Mouse (Mus musculus) cortical plate, adult 2 months (tissue): Measurements from ENCODE around the gene Primpol. TPM values are rescaled to one million over a fixed set of nuclear protein-coding genes. Genes with fewer than 3 reads are reported as not detected.
"Not testable (repeated sequence)": the region's sequence is repeated elsewhere in the genome, so short reads cannot be mapped to it uniquely, and the experiment has no call there.

ENCODE experiments used
- H3K27ac ChIP-seq: fragments of 200-500 bp; 2 replicates; pipeline ENCODE4 v1.5.1; 2012; ENCODE audit warnings: low read length, control low read depth, inconsistent platforms; ENCODE audit not compliant: insufficient read depth
- H3K4me1 ChIP-seq: fragments of 200-500 bp; 2 replicates; pipeline ENCODE4 v1.6.1; 2011; ENCODE audit warnings: low read length; ENCODE audit not compliant: control insufficient read depth, insufficient read depth
- H3K4me3 ChIP-seq: fragments of 200-500 bp; 2 replicates; pipeline ENCODE4 v1.5.1; 2011; ENCODE audit warnings: mild to moderate bottlenecking, low read length, control low read depth; ENCODE audit not compliant: insufficient read depth
- CTCF ChIP-seq: fragments of 200-500 bp; IDR thresholded peaks from 2 replicates; pipeline ENCODE4 v1.5.1; 2011; ENCODE audit warnings: mild to moderate bottlenecking, control low read depth, low read length; ENCODE audit not compliant: insufficient read depth; ENCODE audit errors: extremely low read depth
- POLR2A ChIP-seq: fragments of 200-500 bp; IDR thresholded peaks from 2 replicates; pipeline ENCODE4 v1.6.1; 2011; ENCODE audit warnings: mild to moderate bottlenecking, low read length, control low read depth; ENCODE audit not compliant: insufficient read depth; ENCODE audit errors: extremely low read depth
- polyA plus RNA-seq: library from polyadenylated mRNA; depleted of rRNA; stranded (reverse); fragments of >200 nt; gene quantifications from 2 replicates; pipeline ENCODE4 v1.2.3, GENCODE M21; 2012

The Primpol gene
- polyA plus RNA-seq, 1 experiment, result 1.9 TPM

DNA sequence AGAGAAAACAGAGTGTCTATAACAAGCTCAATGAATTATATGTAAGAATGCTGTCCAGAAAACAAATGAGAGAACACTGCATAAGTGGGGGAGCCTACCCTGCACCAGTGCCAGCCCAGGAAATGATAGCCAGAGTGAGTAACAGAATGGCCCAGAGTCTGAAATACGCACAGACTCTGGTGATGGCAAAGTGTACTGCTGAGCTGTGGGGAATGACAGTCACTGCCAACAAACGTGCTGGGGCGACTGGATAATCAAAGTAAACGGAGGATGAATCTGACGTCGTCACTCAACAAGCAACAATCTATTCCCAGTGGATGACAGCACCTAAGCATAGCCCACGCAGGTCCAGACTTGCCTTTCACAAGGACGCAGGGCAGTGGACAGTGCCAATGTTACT, 23.9 kb downstream of the Primpol start:
- no peaks in the 10 kb centered on the region for H3K4me1 ChIP-seq
- no peak overlapping the region for H3K27ac ChIP-seq
- TF ChIP-seq POLR2A (no peak), CTCF (no peak)
- no peak overlapping the region for H3K4me3 ChIP-seq

DNA sequence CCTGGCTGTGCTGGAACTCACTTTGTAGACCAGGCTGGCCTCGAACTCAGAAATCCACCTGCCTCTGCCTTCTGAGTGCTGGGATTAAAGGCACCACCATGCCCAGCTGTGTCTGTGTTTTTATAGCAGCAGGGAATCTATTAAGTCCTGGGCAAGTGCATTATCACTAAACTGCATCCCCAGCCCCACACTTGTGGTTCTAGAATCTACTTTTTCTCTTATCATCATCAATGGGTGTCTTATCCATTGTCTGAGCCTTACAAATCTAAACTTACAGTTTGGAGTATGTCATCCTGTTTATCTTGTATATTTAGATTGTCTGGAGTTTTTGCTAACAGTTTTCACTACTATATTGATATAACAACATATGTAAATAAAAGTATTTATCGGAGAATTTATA, 28.3 kb downstream of the Primpol start:
- Histone ChIP-seq H3K27ac (no peak overlapping the region), H3K4me1 (no peaks in the 10 kb centered on the region), H3K4me3 (no peak overlapping the region)
- TF ChIP-seq POLR2A (no peak), CTCF (no peak)

- no peak overlapping the region for H3K27ac ChIP-seq
- no peaks in the 10 kb centered on the region for H3K4me1 ChIP-seq
- no peak for TF ChIP-seq POLR2A
- TF ChIP-seq CTCF, result no peak
- no peak overlapping the region for H3K4me3 ChIP-seq
Measured at GRCm38 (mm10) chr8:46587911-46588310, 29.1 kb downstream of the Primpol start.

DNA sequence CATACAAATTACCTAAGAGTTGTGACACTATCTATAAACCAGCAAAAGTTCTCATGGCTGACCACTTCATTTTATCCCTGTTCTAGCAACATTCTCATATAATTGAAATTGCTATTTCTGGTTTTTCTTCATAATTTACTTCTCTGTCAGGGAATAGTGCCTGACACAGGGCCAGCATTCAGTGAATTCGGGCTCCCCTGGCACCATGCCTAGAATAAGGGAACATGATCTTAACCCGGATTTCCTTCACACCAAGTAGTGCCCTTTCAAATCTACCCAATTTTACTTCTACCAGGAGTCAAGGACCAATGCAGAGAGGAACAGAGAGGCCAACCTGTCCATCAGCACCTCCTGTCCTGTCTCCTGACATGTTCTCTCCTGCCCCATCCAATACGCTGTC, 31.4 kb downstream of the Primpol start:
- TF ChIP-seq POLR2A, result no peak
- TF ChIP-seq CTCF, result no peak
- no peak overlapping the region for H3K4me3 ChIP-seq
- H3K27ac ChIP-seq, result no peak overlapping the region
- H3K4me1 ChIP-seq, result no peaks in the 10 kb centered on the region

DNA sequence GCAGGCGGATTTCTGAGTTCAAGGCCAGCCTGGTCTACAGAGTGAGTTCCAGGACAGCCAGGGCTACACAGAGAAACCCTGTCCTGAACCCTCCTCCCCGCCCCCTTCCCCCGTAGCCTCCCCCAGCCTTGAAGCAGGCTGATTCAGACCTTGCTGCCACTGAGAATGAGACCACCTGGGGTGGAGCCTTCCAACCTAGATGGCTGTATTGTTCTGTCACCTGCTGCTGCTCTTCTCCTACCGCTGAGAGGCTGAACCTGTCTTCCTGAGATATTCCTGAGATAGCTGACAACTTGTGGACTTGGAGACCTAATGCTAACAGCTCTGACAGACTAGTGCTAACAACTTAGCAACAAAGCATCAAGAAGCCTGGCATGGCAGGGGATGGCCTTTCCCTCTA, 32.7 kb downstream of the Primpol start:
- H3K27ac ChIP-seq, H3K4me3 ChIP-seq, H3K4me1 ChIP-seq: not testable (repeated sequence)

DNA sequence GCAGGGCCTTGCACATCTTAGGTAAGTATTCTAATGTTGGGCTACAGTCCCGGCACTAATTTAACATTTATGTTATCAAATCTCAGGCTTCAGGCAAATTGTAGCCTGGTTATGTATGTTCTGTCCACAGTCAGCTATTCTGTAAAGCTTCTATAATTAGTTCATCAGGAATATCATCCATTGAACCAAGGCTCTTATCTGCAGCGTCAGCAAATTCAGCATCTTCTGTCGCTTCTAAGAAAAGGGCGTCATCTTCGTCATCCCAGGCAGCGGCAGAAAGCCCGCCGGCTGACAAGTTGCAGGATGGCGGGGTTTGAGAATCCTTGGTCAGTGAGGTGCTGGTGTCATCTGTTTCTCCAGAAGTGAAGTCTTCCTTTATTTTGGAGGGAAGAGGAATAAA, 38.2 kb downstream of the Primpol start:
- Histone ChIP-seq H3K4me1 (no peaks in the 10 kb centered on the region), H3K4me3 (no peak overlapping the region), H3K27ac (no peak overlapping the region)
- TF ChIP-seq POLR2A (no peak), CTCF (no peak)

- H3K4me1 ChIP-seq, result no peaks in the 10 kb centered on the region
- TF ChIP-seq POLR2A, result no peak
- no peak for TF ChIP-seq CTCF
- no peak overlapping the region for H3K27ac ChIP-seq
- no peak overlapping the region for H3K4me3 ChIP-seq
Measured at GRCm38 (mm10) chr8:46573964-46574363, 43.0 kb downstream of the Primpol start.

GRCm38 (mm10) chr8:46573446-46573845, 43.6 kb downstream of the Primpol start:
- TF ChIP-seq POLR2A (no peak), CTCF (no peak)
- H3K4me1 ChIP-seq, result no peaks in the 10 kb centered on the region
- no peak overlapping the region for H3K4me3 ChIP-seq
- no peak overlapping the region for H3K27ac ChIP-seq

DNA sequence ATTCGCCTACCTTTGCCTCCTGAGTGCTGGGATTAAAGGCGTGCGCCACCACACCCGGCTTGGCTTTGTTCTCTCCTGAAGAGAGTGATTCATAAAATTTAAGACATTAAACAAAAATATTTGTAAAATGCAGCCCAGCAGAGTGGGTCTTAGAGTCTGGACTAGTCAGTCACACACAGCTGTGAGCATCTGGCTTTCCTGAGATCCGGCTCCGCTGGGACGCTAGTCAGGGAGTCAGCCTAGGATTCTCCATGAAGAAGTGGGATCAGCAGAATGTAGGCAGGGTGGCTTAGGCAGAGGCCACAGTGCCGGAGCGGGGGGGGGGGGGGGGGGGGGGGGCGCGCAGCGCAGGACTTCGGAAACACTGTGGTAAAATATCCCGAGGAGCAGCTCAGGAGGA, 46.3 kb downstream of the Primpol start:
- Histone ChIP-seq H3K4me1 (no peaks in the 10 kb centered on the region), H3K4me3 (no peak overlapping the region), H3K27ac (no peak overlapping the region)
- no peak for TF ChIP-seq POLR2A
- no peak for TF ChIP-seq CTCF

DNA sequence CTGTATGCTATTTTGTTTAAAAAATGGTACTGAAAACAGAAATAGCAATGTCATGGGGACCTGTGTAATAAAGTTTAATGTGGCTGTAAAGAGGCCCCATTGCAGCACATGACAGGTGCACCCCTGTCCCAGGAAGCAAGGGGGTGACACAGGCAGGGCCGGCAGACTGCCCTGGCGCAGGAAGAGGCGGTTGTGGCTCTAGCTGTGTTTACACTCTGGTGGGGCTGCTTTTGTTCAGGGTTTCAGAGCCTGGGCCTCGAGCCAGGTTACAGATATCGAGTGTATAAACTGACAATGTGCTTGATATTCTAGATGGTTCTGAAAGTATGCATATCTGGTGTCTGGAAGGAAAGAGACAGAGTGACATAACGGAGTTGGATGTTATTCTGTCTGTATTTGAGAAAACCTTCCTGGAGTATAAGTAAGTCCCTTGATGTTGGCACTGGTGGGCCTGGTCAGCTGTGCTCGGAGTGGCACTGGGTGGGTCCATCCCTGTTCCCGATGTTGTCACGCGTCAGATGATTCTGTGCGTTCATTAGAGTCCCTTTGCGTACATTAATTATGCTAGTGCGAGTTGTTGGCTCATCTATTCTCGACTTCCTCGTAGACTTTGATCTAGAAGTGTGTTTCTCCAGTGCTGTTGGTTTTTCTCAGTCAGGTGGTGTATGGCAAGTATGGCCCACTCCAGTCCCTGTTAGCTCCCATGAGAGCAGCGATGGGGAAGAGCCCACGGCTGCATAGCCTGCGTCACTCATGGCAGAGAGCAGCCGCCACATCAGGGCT, 47.2 kb downstream of the Primpol start:
- Histone ChIP-seq H3K27ac (no peak overlapping the region), H3K4me1 (no peaks in the 10 kb centered on the region), H3K4me3 (no peak overlapping the region)
- TF ChIP-seq POLR2A (no peak), CTCF (no peak)

DNA sequence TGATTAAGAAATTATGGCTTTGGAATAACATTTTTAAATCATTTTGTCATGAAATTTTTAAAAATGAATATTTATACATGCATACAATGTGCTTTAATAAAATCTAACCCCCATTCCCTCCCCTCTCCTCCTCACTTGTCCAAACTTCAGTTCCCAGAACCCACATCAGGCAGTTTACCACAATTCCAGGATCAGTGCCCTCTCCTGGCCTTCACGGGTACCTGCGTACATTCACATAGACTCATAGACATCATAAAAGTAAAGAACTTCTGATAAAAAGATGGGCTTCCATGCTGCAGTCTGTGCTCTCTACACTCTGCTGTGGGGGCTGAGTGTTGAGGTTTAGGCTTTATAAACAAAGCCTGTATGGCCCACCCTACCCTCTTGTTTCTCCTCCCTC, 48.1 kb downstream of the Primpol start:
- TF ChIP-seq POLR2A, result no peak
- TF ChIP-seq CTCF, result no peak
- Histone ChIP-seq H3K27ac (no peak overlapping the region), H3K4me3 (no peak overlapping the region), H3K4me1 (no peaks in the 10 kb centered on the region)

GRCm38 (mm10) chr8:46567946-46568345, 49.1 kb downstream of the Primpol start:
- no peak for TF ChIP-seq CTCF
- TF ChIP-seq POLR2A, result no peak
- Histone ChIP-seq H3K4me3 (no peak overlapping the region), H3K27ac (no peak overlapping the region), H3K4me1 (no peaks in the 10 kb centered on the region)
